Mouse (Mus musculus) liver, embryonic 11.5 days (tissue): ENCODE measurements around the gene Kirrel. TPM values are rescaled to one million over a fixed set of nuclear protein-coding genes. Genes with fewer than 3 reads are reported as not detected.

Experiments used
- ATAC-seq: fragments of 200-750 bp; cut with Nextera tagmentation; replicated peaks from 2 replicates; pipeline ENCODE4 v1.8.0; 2017; ENCODE audit warnings: moderate number of reproducible peaks, mild to moderate bottlenecking, moderate TSS enrichment, moderate library complexity; ENCODE audit not compliant: low FRiP score
- DNase-seq: peaks from one replicate; pipeline ENCODE4 v3.0.0-alpha.2; 2017; ENCODE audit warnings: low spot score
- H3K27ac ChIP-seq: fragments of 300-500 bp; sonication (generic); 2 replicates; pipeline ENCODE4 v1.5.1; 2014; ENCODE audit warnings: mild to moderate bottlenecking, low read depth, low read length, control low read depth
- H3K27me3 ChIP-seq: fragments of 300-500 bp; sonication (generic); replicated peaks from 2 replicates; pipeline ENCODE4 v1.6.1; 2014; ENCODE audit warnings: low read length, mixed read lengths; ENCODE audit not compliant: control insufficient read depth, insufficient read depth
- H3K36me3 ChIP-seq: fragments of 300-500 bp; sonication (generic); 2 replicates; pipeline ENCODE4 v1.6.1; 2014; ENCODE audit warnings: mild to moderate bottlenecking, low read length, moderate library complexity, mixed read lengths; ENCODE audit not compliant: control insufficient read depth, insufficient read depth
- H3K4me1 ChIP-seq: fragments of 300-500 bp; sonication (generic); replicated peaks from 2 replicates; pipeline ENCODE4 v1.6.1; 2014; ENCODE audit warnings: low read length, mixed read lengths; ENCODE audit not compliant: control insufficient read depth, insufficient read depth
- H3K4me2 ChIP-seq: fragments of 300-500 bp; sonication (generic); 2 replicates; pipeline ENCODE4 v1.6.1; 2014; ENCODE audit warnings: mild to moderate bottlenecking, control low read depth, moderate library complexity
- H3K4me3 ChIP-seq: fragments of 300-500 bp; sonication (generic); 2 replicates; pipeline ENCODE4 v1.5.1; 2014; ENCODE audit warnings: low read depth, low read length, control low read depth
- H3K9ac ChIP-seq: fragments of 300-500 bp; sonication (generic); 2 replicates; pipeline ENCODE4 v1.6.1; 2014; ENCODE audit warnings: low read depth, low read length, control low read depth
- H3K9me3 ChIP-seq: fragments of 300-500 bp; sonication (generic); 2 replicates; pipeline ENCODE4 v1.6.1; 2016; ENCODE audit warnings: low read length, inconsistent platforms, mixed read lengths; ENCODE audit not compliant: control insufficient read depth
- WGBS: fragments of 180-500 bp; shearing (Covaris S2); extraction: QIAGEN DNeasy Blood & Tissue Kit; methylation state at CpG from one replicate; pipeline ENCODE4 v1.1.7; 2014; 5-methylcytosine and 5-hydroxymethylcytosine counted together
- polyA plus RNA-seq: library from polyadenylated mRNA; unstranded; fragments of >200 nt; fragmentation: Nextera tagmentation; extraction: Ambion mirVana; gene quantifications from 2 replicates; pipeline ENCODE4 v1.2.1, GENCODE M21; 2014

Kirrel gene
- polyA plus RNA-seq, 1 experiment from 2014 or later: 3.6 TPM

GRCm38 (mm10) chr3:87172351-87173102, 2.0 kb downstream of the Kirrel start:
- Histone ChIP-seq H3K36me3 (no peaks in the 10 kb centered on the region), H3K27me3 (peaks cover 32% of the 10 kb centered on the region), H3K4me2 (peak overlapping the region; percentile 79), H3K27ac (peak overlapping the region; percentile 8; the same call in 1 of the 2 replicates), H3K4me1 (peaks cover 23% of the 10 kb centered on the region), H3K9ac (no peak overlapping the region; the same call in 1 of the 2 replicates), H3K4me3 (peak overlapping the region; percentile 60), H3K9me3 (no peaks in the 10 kb centered on the region)
- peak; percentile 36 for DNase-seq
- 6% methylated on average over 15 of the region's 15 CpGs for WGBS
- ATAC-seq: no peak

- Histone ChIP-seq H3K4me2 (peak overlapping the region; percentile 79), H3K27ac (no peak overlapping the region), H3K36me3 (no peaks in the 10 kb centered on the region), H3K4me1 (peaks cover 26% of the 10 kb centered on the region), H3K9me3 (no peaks in the 10 kb centered on the region), H3K4me3 (peak overlapping the region; percentile 60), H3K9ac (no peak overlapping the region), H3K27me3 (peaks cover 32% of the 10 kb centered on the region)
- DNase-seq (peak; percentile 31), ATAC-seq (no peak)
- WGBS: 49% methylated on average over 13 of the region's 13 CpGs
Observed at GRCm38 (mm10) chr3:87171201-87172100, 3.1 kb downstream of the Kirrel start.

GRCm38 (mm10) chr3:87169402-87170015, 5.0 kb downstream of the Kirrel start:
- no peak overlapping the region for H3K4me3 ChIP-seq
- no peak overlapping the region; the same call in 1 of the 2 replicates for H3K4me2 ChIP-seq
- H3K4me1 ChIP-seq: peaks cover 30% of the 10 kb centered on the region
- no peak overlapping the region for H3K9ac ChIP-seq
- peaks cover 19% of the 10 kb centered on the region for H3K27me3 ChIP-seq
- DNase-seq: no peak
- H3K36me3 ChIP-seq: no peaks in the 10 kb centered on the region
- peak; percentile 70 for ATAC-seq
- H3K9me3 ChIP-seq: no peaks in the 10 kb centered on the region
- WGBS: 27% methylated on average over 5 of the region's 5 CpGs
- no peak overlapping the region for H3K27ac ChIP-seq

GRCm38 (mm10) chr3:87168756-87169155, 5.8 kb downstream of the Kirrel start:
- ATAC-seq (no peak), DNase-seq (no peak)
- Histone ChIP-seq H3K4me3 (no peak overlapping the region), H3K27ac (no peak overlapping the region), H3K9me3 (no peaks in the 10 kb centered on the region), H3K27me3 (peaks cover 13% of the 10 kb centered on the region), H3K4me1 (peaks cover 26% of the 10 kb centered on the region), H3K4me2 (no peak overlapping the region), H3K9ac (no peak overlapping the region), H3K36me3 (no peaks in the 10 kb centered on the region)
- 52% methylated on average over 7 of the region's 7 CpGs for WGBS

- H3K4me1 ChIP-seq: peaks cover 28% of the 10 kb centered on the region
- peaks cover 7% of the 10 kb centered on the region for H3K27me3 ChIP-seq
- no peak overlapping the region for H3K27ac ChIP-seq
- ATAC-seq (no peak), DNase-seq (no peak)
- H3K36me3 ChIP-seq: no peaks in the 10 kb centered on the region
- H3K9me3 ChIP-seq: no peaks in the 10 kb centered on the region
- no peak overlapping the region for H3K4me2 ChIP-seq
- no peak overlapping the region for H3K9ac ChIP-seq
- H3K4me3 ChIP-seq: no peak overlapping the region
- 62% methylated on average over 6 of the region's 6 CpGs for WGBS
Observed at GRCm38 (mm10) chr3:87167621-87168020, 6.9 kb downstream of the Kirrel start.

- no peak overlapping the region for H3K4me2 ChIP-seq
- peaks cover 25% of the 10 kb centered on the region for H3K4me1 ChIP-seq
- 0 out of 2 replicates have a peak overlapping the region, but pooled peaks have one; percentile 23 for H3K27ac ChIP-seq
- WGBS: 52% methylated on average over 8 of the region's 8 CpGs
- no peak for DNase-seq
- no peak overlapping the region for H3K4me3 ChIP-seq
- no peak for ATAC-seq
- H3K27me3 ChIP-seq: no peaks in the 10 kb centered on the region
- H3K9me3 ChIP-seq: no peaks in the 10 kb centered on the region
- no peak overlapping the region for H3K9ac ChIP-seq
- no peaks in the 10 kb centered on the region for H3K36me3 ChIP-seq
Observed at GRCm38 (mm10) chr3:87165291-87165881, 9.2 kb downstream of the Kirrel start.

- H3K9me3 ChIP-seq: no peaks in the 10 kb centered on the region
- no peak overlapping the region for H3K9ac ChIP-seq
- ATAC-seq (no peak), DNase-seq (no peak)
- no peak overlapping the region for H3K4me2 ChIP-seq
- H3K36me3 ChIP-seq: no peaks in the 10 kb centered on the region
- WGBS: 84% methylated on average over 6 of the region's 6 CpGs
- peaks cover 18% of the 10 kb centered on the region for H3K4me1 ChIP-seq
- H3K27ac ChIP-seq: no peak overlapping the region
- H3K27me3 ChIP-seq: no peaks in the 10 kb centered on the region
- no peak overlapping the region for H3K4me3 ChIP-seq
Observed at GRCm38 (mm10) chr3:87164099-87164815, 10.3 kb downstream of the Kirrel start.

GRCm38 (mm10) chr3:87163116-87163515, 11.4 kb downstream of the Kirrel start:
- DNase-seq (no peak), ATAC-seq (no peak)
- no peak overlapping the region for H3K9ac ChIP-seq
- no peaks in the 10 kb centered on the region for H3K36me3 ChIP-seq
- 38% methylated on average over 4 of the region's 4 CpGs for WGBS
- H3K4me2 ChIP-seq: no peak overlapping the region
- no peaks in the 10 kb centered on the region for H3K9me3 ChIP-seq
- H3K4me3 ChIP-seq: no peak overlapping the region
- H3K27me3 ChIP-seq: no peaks in the 10 kb centered on the region
- peaks cover 15% of the 10 kb centered on the region for H3K4me1 ChIP-seq
- H3K27ac ChIP-seq: no peak overlapping the region
